Mouse (Mus musculus): ENCODE results near the gene Hbb-bs. TPM values are rescaled to one million over a fixed set of nuclear protein-coding genes. Genes with fewer than 3 reads are reported as not detected.

Hbb-bs gene
- total and polyA plus RNA-seq, 3 experiments = 5.7 TPM; not detected in 2

GRCm38 (mm10) chr7:103870667-103871066 lies 42.8 kb upstream of the Hbb-bs start:
- H3K4me2 ChIP-seq (ENCODE audit: insufficient read depth, low read depth, poor library complexity, severe bottlenecking) = no peak overlapping the region
- TF ChIP-seq ZKSCAN1 (IDR thresholded peaks at IDR 0.05; ENCODE audit: borderline replicate concordance, low read depth, low read length) (no peak), IRF4 (IDR thresholded peaks at IDR 0.05; ENCODE audit: low read depth, low read length) (no peak), MYC (IDR thresholded peaks at IDR 0.05; ENCODE audit: low read depth, low read length) (no peak), MAZ (IDR thresholded peaks at IDR 0.05; ENCODE audit: low read depth, low read length) (no peak), ZMIZ1 (IDR thresholded peaks at IDR 0.05; ENCODE audit: low read depth, low read length) (no peak), TBP (conservative IDR thresholded peaks at IDR 0.05; ENCODE audit: low read depth, low read length) (no peak), PAX5 (IDR thresholded peaks at IDR 0.05; ENCODE audit: low read length) (no peak), POLR2A (IDR thresholded peaks at IDR 0.05; ENCODE audit: low read depth, low read length) (no peak), ZNF384 (IDR thresholded peaks at IDR 0.05; ENCODE audit: low read depth, low read length) (no peak), E2F4 (IDR thresholded peaks at IDR 0.05; ENCODE audit: insufficient replicate concordance, low read depth, low read length) (no peak), SMC3 (IDR thresholded peaks at IDR 0.05; ENCODE audit: low read depth, low read length) (no peak), USF1 (IDR thresholded peaks at IDR 0.05; ENCODE audit: low read depth, low read length) (no peak), USF2 (conservative IDR thresholded peaks at IDR 0.05; ENCODE audit: low read depth, low read length) (no peak), NELFE (IDR thresholded peaks at IDR 0.05; ENCODE audit: low read depth, low read length) (no peak), ZC3H11A (IDR thresholded peaks at IDR 0.05; ENCODE audit: low read depth, low read length) (no peak), SIN3A (IDR thresholded peaks at IDR 0.05; ENCODE audit: low read length) (no peak), ELF1 (IDR thresholded peaks at IDR 0.05; ENCODE audit: low read depth, low read length) (no peak), GABPA (IDR thresholded peaks at IDR 0.05; ENCODE audit: insufficient replicate concordance, low read depth, low read length) (no peak), EP300 (IDR thresholded peaks at IDR 0.05; ENCODE audit: low read length) (no peak)
- no peaks in the 10 kb centered on the region for H3K36me3 ChIP-seq (replicated peaks in 1 of 2; ENCODE audit: control insufficient read depth in 1 of 2, insufficient read depth in 1 of 2, low read length in 1 of 2)
- dilution Hi-C loops (cut with MboI; ENCODE audit: extremely low pct_ligation_motif_present, extremely low pct_unique_long_range_greater_than_20kb, low sequenced_read_pairs) (no loop called here), in situ Hi-C loops (cut with MboI; ENCODE audit: low pct_ligation_motif_present, low pct_unique_long_range_greater_than_20kb, low sequenced_read_pairs) (loop anchor here (5.0 kb wide), 1 partner anchor 158 kb away; the partner anchor contains the start of gene Olfr243)
- H3K27me3 ChIP-seq (replicated peaks) = no peaks in the 10 kb centered on the region
- DNase-seq (ENCODE audit: extremely low read depth) = no peak
- no peaks in the 10 kb centered on the region for H3K79me2 ChIP-seq (replicated peaks; ENCODE audit: control insufficient read depth, extremely low read depth, insufficient read depth, poor library complexity, severe bottlenecking)
- no peak overlapping the region for H3K9ac ChIP-seq (ENCODE audit: insufficient read depth, low read depth)
- peaks cover 0 to 2% of the 10 kb centered on the region in 2 experiments; a peak in 1 of 4 replicates for H3K4me1 ChIP-seq (ENCODE audit: control insufficient read depth in 1 of 2, insufficient read depth in 2 of 2)
- no peaks in the 10 kb centered on the region for H3K9me3 ChIP-seq (replicated peaks; ENCODE audit: low read length)
- H3K4me3 ChIP-seq (replicated peaks in 1 of 3; ENCODE audit: low read depth in 2 of 3, low read length in 2 of 3, poor library complexity in 1 of 3) = no peak overlapping the region
- no peak overlapping the region for H3K27ac ChIP-seq (ENCODE audit: insufficient read depth, low read depth)

- no peak for DNase-seq (ENCODE audit: extremely low read depth)
- Histone ChIP-seq H3K4me3 (replicated peaks in 1 of 3; ENCODE audit: low read depth in 2 of 3, low read length in 2 of 3, poor library complexity in 1 of 3) (no peak overlapping the region), H3K27ac (ENCODE audit: insufficient read depth, low read depth) (no peak overlapping the region)
Observed at GRCm38 (mm10) chr7:103865716-103866115, 37.8 kb upstream of the Hbb-bs start.

More at GRCm38 (mm10) chr7:103865716-103866115, 37.8 kb upstream of the Hbb-bs start:
- no peaks in the 10 kb centered on the region for H3K27me3 ChIP-seq (replicated peaks)
- in situ Hi-C loops (cut with MboI; ENCODE audit: low pct_ligation_motif_present, low pct_unique_long_range_greater_than_20kb, low sequenced_read_pairs) = loop anchor here (5.0 kb wide), 1 partner anchor 63 kb away; no protein-coding TSS in a partner anchor
- TF ChIP-seq ZC3H11A (IDR thresholded peaks at IDR 0.05; ENCODE audit: low read depth, low read length) (no peak), ZMIZ1 (IDR thresholded peaks at IDR 0.05; ENCODE audit: low read depth, low read length) (no peak), SIN3A (IDR thresholded peaks at IDR 0.05; ENCODE audit: low read length) (no peak), MAFK (IDR thresholded peaks at IDR 0.05; ENCODE audit: insufficient replicate concordance, low read length) (no peak), POLR2A (IDR thresholded peaks at IDR 0.05; ENCODE audit: low read depth, low read length) (no peak), HCFC1 (IDR thresholded peaks at IDR 0.05; ENCODE audit: low read depth, low read length) (no peak), BHLHE40 (IDR thresholded peaks at IDR 0.05; ENCODE audit: low read depth, low read length) (no peak), MAX (IDR thresholded peaks at IDR 0.05; ENCODE audit: low read length) (no peak), MEF2A (IDR thresholded peaks at IDR 0.05; ENCODE audit: borderline replicate concordance, low read depth, low read length) (no peak)
- dilution Hi-C loops (cut with MboI; ENCODE audit: extremely low pct_ligation_motif_present, extremely low pct_unique_long_range_greater_than_20kb, low sequenced_read_pairs) = no loop called here
- H3K79me2 ChIP-seq (replicated peaks; ENCODE audit: control insufficient read depth, extremely low read depth, insufficient read depth, poor library complexity, severe bottlenecking) = no peaks in the 10 kb centered on the region
- H3K4me2 ChIP-seq (ENCODE audit: insufficient read depth, low read depth, poor library complexity, severe bottlenecking) = no peak overlapping the region
- H3K4me1 ChIP-seq (ENCODE audit: control insufficient read depth in 1 of 2, insufficient read depth in 2 of 2) = peaks cover 8 to 16% of the 10 kb centered on the region in 2 experiments; a peak in 3 of 4 replicates
- H3K36me3 ChIP-seq (replicated peaks in 1 of 2; ENCODE audit: control insufficient read depth in 1 of 2, insufficient read depth in 1 of 2, low read length in 1 of 2) = no peaks in the 10 kb centered on the region
- H3K9ac ChIP-seq (ENCODE audit: insufficient read depth, low read depth) = no peak overlapping the region
- H3K9me3 ChIP-seq (replicated peaks; ENCODE audit: low read length) = no peaks in the 10 kb centered on the region
